Mouse (Mus musculus) stomach, embryonic 16.5 days (tissue): ENCODE measurements around the gene Clstn2. TPM values are rescaled to one million over a fixed set of nuclear protein-coding genes. Genes with fewer than 3 reads are reported as not detected.

Source experiments
- ATAC-seq: fragments of 200-750 bp; cut with Nextera tagmentation; 2 replicates; pipeline ENCODE4 v1.8.0; 2017; ENCODE audit warnings: moderate number of reproducible peaks, moderate TSS enrichment; ENCODE audit not compliant: insufficient read depth, low FRiP score
- H3K27ac ChIP-seq: fragments of 300-500 bp; sonication (generic); 2 replicates; pipeline ENCODE4 v1.5.1; 2014; ENCODE audit warnings: low read length
- H3K27me3 ChIP-seq: fragments of 300-500 bp; sonication (generic); 2 replicates; pipeline ENCODE4 v1.6.1; 2014; ENCODE audit warnings: low read length, control low read depth, mixed read lengths; ENCODE audit not compliant: control insufficient read depth, insufficient read depth
- H3K36me3 ChIP-seq: fragments of 300-500 bp; sonication (generic); 2 replicates; pipeline ENCODE4 v1.6.1; 2014; ENCODE audit warnings: low read length; ENCODE audit not compliant: control insufficient read depth, insufficient read depth
- H3K4me1 ChIP-seq: fragments of 300-500 bp; sonication (generic); 2 replicates; pipeline ENCODE4 v1.6.1; 2014; ENCODE audit warnings: low read length, control low read depth, mixed read lengths; ENCODE audit not compliant: control insufficient read depth, insufficient read depth
- H3K4me2 ChIP-seq: fragments of 300-500 bp; sonication (generic); 2 replicates; pipeline ENCODE4 v1.6.1; 2014; ENCODE audit warnings: low read depth, low read length, mixed read lengths
- H3K4me3 ChIP-seq: fragments of 300-500 bp; sonication (generic); replicated peaks from 2 replicates; pipeline ENCODE4 v1.5.1; 2014; ENCODE audit warnings: mild to moderate bottlenecking, low read length
- H3K9ac ChIP-seq: fragments of 300-500 bp; sonication (generic); 2 replicates; pipeline ENCODE4 v1.6.1; 2014; ENCODE audit warnings: low read length
- H3K9me3 ChIP-seq: fragments of 300-500 bp; sonication (generic); replicated peaks from 2 replicates; pipeline ENCODE4 v1.6.1; 2016; ENCODE audit warnings: low read length, control low read depth; ENCODE audit not compliant: control insufficient read depth
- WGBS: fragments of 180-500 bp; shearing (Covaris S2); extraction: QIAGEN DNeasy Blood & Tissue Kit; methylation state at CpG from one replicate; pipeline ENCODE4 v1.1.7; 2014; 5-methylcytosine and 5-hydroxymethylcytosine counted together
- polyA plus RNA-seq: library from polyadenylated mRNA; unstranded; fragments of >200 nt; fragmentation: Nextera tagmentation; extraction: Ambion mirVana; gene quantifications from 2 replicates; pipeline ENCODE4 v1.2.1, GENCODE M21; 2015

Clstn2 gene
- polyA plus RNA-seq, 1 experiment from 2014 or later, result 1.0 TPM

- Histone ChIP-seq H3K9me3 (no peaks in the 10 kb centered on the region), H3K9ac (no peak overlapping the region), H3K27me3 (no peaks in the 10 kb centered on the region), H3K4me2 (no peak overlapping the region), H3K4me1 (no peaks in the 10 kb centered on the region), H3K36me3 (no peaks in the 10 kb centered on the region), H3K27ac (no peak overlapping the region), H3K4me3 (no peak overlapping the region)
- no peak for ATAC-seq
- 72% methylated on average over 3 of the region's 3 CpGs for WGBS
Observed at GRCm38 (mm10) chr9:97816143-97816805, 216.7 kb downstream of the Clstn2 start.

- H3K27ac ChIP-seq, result no peak overlapping the region
- ATAC-seq, result no peak
- 36% methylated on average over 3 of the region's 3 CpGs for WGBS
- no peaks in the 10 kb centered on the region for H3K36me3 ChIP-seq
- no peaks in the 10 kb centered on the region for H3K4me1 ChIP-seq
- H3K27me3 ChIP-seq, result no peaks in the 10 kb centered on the region
- no peaks in the 10 kb centered on the region for H3K9me3 ChIP-seq
- no peak overlapping the region for H3K4me2 ChIP-seq
- H3K9ac ChIP-seq, result no peak overlapping the region
- no peak overlapping the region for H3K4me3 ChIP-seq
Observed at GRCm38 (mm10) chr9:97813157-97813556, 219.8 kb downstream of the Clstn2 start.

GRCm38 (mm10) chr9:97807031-97807430, 225.9 kb downstream of the Clstn2 start:
- H3K4me1 ChIP-seq, result no peaks in the 10 kb centered on the region
- no peak for ATAC-seq
- H3K36me3 ChIP-seq, result no peaks in the 10 kb centered on the region
- H3K27me3 ChIP-seq, result no peaks in the 10 kb centered on the region
- H3K4me3 ChIP-seq, result no peak overlapping the region
- 73% methylated on average over 5 of the region's 5 CpGs for WGBS
- no peak overlapping the region for H3K4me2 ChIP-seq
- no peak overlapping the region for H3K27ac ChIP-seq
- no peak overlapping the region for H3K9ac ChIP-seq
- H3K9me3 ChIP-seq, result no peaks in the 10 kb centered on the region

GRCm38 (mm10) chr9:97793661-97794060, 239.3 kb downstream of the Clstn2 start:
- H3K4me1 ChIP-seq, result no peaks in the 10 kb centered on the region
- H3K9ac ChIP-seq, result no peak overlapping the region
- 62% methylated on average over 8 of the region's 8 CpGs for WGBS
- H3K27me3 ChIP-seq, result no peaks in the 10 kb centered on the region
- H3K4me2 ChIP-seq, result no peak overlapping the region
- H3K27ac ChIP-seq, result no peak overlapping the region
- ATAC-seq, result no peak
- no peak overlapping the region for H3K4me3 ChIP-seq
- H3K36me3 ChIP-seq, result no peaks in the 10 kb centered on the region
- no peaks in the 10 kb centered on the region for H3K9me3 ChIP-seq

- no peaks in the 10 kb centered on the region for H3K27me3 ChIP-seq
- H3K27ac ChIP-seq, result no peak overlapping the region
- 70% methylated on average over 5 of the region's 5 CpGs for WGBS
- no peak overlapping the region for H3K4me2 ChIP-seq
- H3K9me3 ChIP-seq, result no peaks in the 10 kb centered on the region
- no peak for ATAC-seq
- H3K36me3 ChIP-seq, result no peaks in the 10 kb centered on the region
- H3K4me3 ChIP-seq, result no peak overlapping the region
- no peak overlapping the region for H3K9ac ChIP-seq
- no peaks in the 10 kb centered on the region for H3K4me1 ChIP-seq
Observed at GRCm38 (mm10) chr9:97788151-97788670, 244.8 kb downstream of the Clstn2 start.

GRCm38 (mm10) chr9:97780032-97780616, 252.9 kb downstream of the Clstn2 start:
- 44% methylated on average over 5 of the region's 5 CpGs for WGBS
- no peaks in the 10 kb centered on the region for H3K9me3 ChIP-seq
- no peaks in the 10 kb centered on the region for H3K4me1 ChIP-seq
- no peak for ATAC-seq
- H3K36me3 ChIP-seq, result no peaks in the 10 kb centered on the region
- H3K9ac ChIP-seq, result no peak overlapping the region
- no peak overlapping the region for H3K27ac ChIP-seq
- no peak overlapping the region for H3K4me2 ChIP-seq
- H3K4me3 ChIP-seq, result no peak overlapping the region
- no peaks in the 10 kb centered on the region for H3K27me3 ChIP-seq

GRCm38 (mm10) chr9:97775770-97776169, 257.2 kb downstream of the Clstn2 start:
- no peaks in the 10 kb centered on the region for H3K9me3 ChIP-seq
- no peak overlapping the region for H3K4me2 ChIP-seq
- no peaks in the 10 kb centered on the region for H3K27me3 ChIP-seq
- H3K27ac ChIP-seq, result no peak overlapping the region
- H3K4me1 ChIP-seq, result no peaks in the 10 kb centered on the region
- no peak for ATAC-seq
- no peaks in the 10 kb centered on the region for H3K36me3 ChIP-seq
- no peak overlapping the region for H3K4me3 ChIP-seq
- no peak overlapping the region for H3K9ac ChIP-seq
- WGBS, result 83% methylated on average over 1 of the region's 1 CpGs

- no peak overlapping the region for H3K4me2 ChIP-seq
- ATAC-seq, result no peak
- H3K9ac ChIP-seq, result no peak overlapping the region
- no peaks in the 10 kb centered on the region for H3K27me3 ChIP-seq
- no peaks in the 10 kb centered on the region for H3K36me3 ChIP-seq
- WGBS, result 84% methylated on average over 1 of the region's 1 CpGs
- H3K4me3 ChIP-seq, result no peak overlapping the region
- H3K27ac ChIP-seq, result no peak overlapping the region
- no peaks in the 10 kb centered on the region for H3K9me3 ChIP-seq
- H3K4me1 ChIP-seq, result no peaks in the 10 kb centered on the region
Observed at GRCm38 (mm10) chr9:97774991-97775390, 258.0 kb downstream of the Clstn2 start.

- ATAC-seq, result no peak
- WGBS, result 87% methylated on average over 3 of the region's 3 CpGs
Observed at GRCm38 (mm10) chr9:97773911-97774310, 259.1 kb downstream of the Clstn2 start.

More at GRCm38 (mm10) chr9:97773911-97774310, 259.1 kb downstream of the Clstn2 start:
- Histone ChIP-seq H3K4me2 (no peak overlapping the region), H3K36me3 (no peaks in the 10 kb centered on the region), H3K4me1 (no peaks in the 10 kb centered on the region), H3K27me3 (no peaks in the 10 kb centered on the region), H3K4me3 (no peak overlapping the region), H3K27ac (no peak overlapping the region), H3K9ac (no peak overlapping the region), H3K9me3 (no peaks in the 10 kb centered on the region)
